Mouse (Mus musculus) embryonic facial prominence, embryonic 10.5 days (tissue): ENCODE results near the gene Naaladl1. TPM values are rescaled to one million over a fixed set of nuclear protein-coding genes. Genes with fewer than 3 reads are reported as not detected.

ENCODE experiments used
- DNase-seq: peaks from one replicate; pipeline ENCODE4 v3.0.0-alpha.2; 2017; ENCODE audit warnings: low spot score
- H3K27ac ChIP-seq: fragments of 300-500 bp; sonication (generic); replicated peaks from 2 replicates; pipeline ENCODE4 v1.5.1; 2016; ENCODE audit warnings: mild to moderate bottlenecking
- H3K27me3 ChIP-seq: fragments of 300-500 bp; sonication (generic); replicated peaks from 2 replicates; pipeline ENCODE4 v1.6.1; 2016; ENCODE audit warnings: low read depth, mild to moderate bottlenecking; ENCODE audit not compliant: poor library complexity, severe bottlenecking
- H3K36me3 ChIP-seq: fragments of 300-500 bp; sonication (generic); replicated peaks from 2 replicates; pipeline ENCODE4 v1.6.1; 2016; ENCODE audit warnings: mild to moderate bottlenecking, moderate library complexity
- H3K4me1 ChIP-seq: fragments of 300-500 bp; sonication (generic); 2 replicates; pipeline ENCODE4 v1.6.1; 2016
- H3K4me3 ChIP-seq: fragments of 300-500 bp; sonication (generic); 2 replicates; pipeline ENCODE4 v1.5.1; 2016; ENCODE audit warnings: mild to moderate bottlenecking, moderate library complexity
- H3K9me3 ChIP-seq: fragments of 300-500 bp; sonication (generic); 2 replicates; pipeline ENCODE4 v1.6.1; 2016; ENCODE audit warnings: mild to moderate bottlenecking
- WGBS: fragments of 180-500 bp; shearing (Covaris S2); methylation state at CpG from one replicate; pipeline ENCODE4 v1.1.7; 2016; 5-methylcytosine and 5-hydroxymethylcytosine counted together
- polyA plus RNA-seq: library from polyadenylated mRNA; unstranded; fragments of >200 nt; fragmentation: Nextera tagmentation; extraction: Ambion mirVana; gene quantifications from 2 replicates; pipeline ENCODE4 v1.2.1, GENCODE M21; 2016

Naaladl1 gene
- polyA plus RNA-seq, 1 experiment from 2014 or later, result 0.87 TPM

DNA sequence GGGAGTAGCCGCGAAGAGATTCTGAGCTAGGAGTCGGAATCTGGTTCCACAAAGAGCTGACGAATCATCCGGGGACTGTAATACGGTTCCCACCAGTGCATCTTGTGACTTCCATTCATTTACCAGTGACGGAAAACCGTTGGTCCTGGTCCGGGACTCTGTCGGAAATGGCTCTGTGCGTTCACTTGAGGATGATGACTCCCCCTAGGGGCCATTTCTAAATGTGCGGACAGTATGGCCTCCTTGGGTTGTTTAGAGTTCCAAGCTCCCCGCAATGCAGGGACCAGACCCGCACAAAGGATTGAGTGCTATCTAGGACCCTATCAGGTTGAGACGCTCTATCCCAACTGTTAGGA is 35.8 kb downstream of the Naaladl1 start, which contains the start of gene Arl2:
Arl2 (minus strand) TSS at position 155 of the 356 bp plus-strand sequence.
- peak; percentile 85 for DNase-seq
- Histone ChIP-seq H3K4me1 (peaks cover 21% of the 10 kb centered on the region), H3K27me3 (no peaks in the 10 kb centered on the region), H3K9me3 (no peaks in the 10 kb centered on the region), H3K27ac (peak within 1 kb of the TSS; percentile 99), H3K4me3 (peak within 1 kb of the TSS; percentile 88), H3K36me3 (peaks cover 23% of the 10 kb centered on the region)
- WGBS, result under 1% methylated on average over 15 of the region's 15 CpGs

DNA sequence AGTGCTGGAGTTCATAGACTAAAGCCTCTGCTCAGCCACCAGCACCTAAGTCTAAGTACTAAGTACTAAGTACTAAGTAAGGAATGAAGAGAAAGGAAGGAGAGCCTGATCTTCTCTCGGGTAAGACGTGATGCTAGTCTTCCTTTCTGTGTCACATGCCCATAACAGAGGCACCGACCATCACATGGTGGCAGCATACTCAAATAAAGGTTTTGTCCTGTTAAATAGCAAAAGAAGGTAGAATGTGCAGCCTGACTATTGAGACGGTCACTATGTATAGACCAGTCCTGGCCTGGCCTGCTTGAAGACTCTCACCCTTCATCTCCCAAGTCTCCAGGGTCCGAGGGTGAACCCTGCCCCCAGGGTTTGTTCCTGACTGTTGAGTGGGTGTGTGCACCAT is 39.3 kb downstream of the Naaladl1 start:
- no peak overlapping the region for H3K4me3 ChIP-seq
- no peak overlapping the region for H3K27ac ChIP-seq
- WGBS, result 76% methylated on average over 5 of the region's 5 CpGs
- H3K36me3 ChIP-seq, result no peaks in the 10 kb centered on the region
- no peaks in the 10 kb centered on the region for H3K9me3 ChIP-seq
- no peaks in the 10 kb centered on the region for H3K27me3 ChIP-seq
- DNase-seq, result no peak
- H3K4me1 ChIP-seq, result peaks cover 13% of the 10 kb centered on the region

DNA sequence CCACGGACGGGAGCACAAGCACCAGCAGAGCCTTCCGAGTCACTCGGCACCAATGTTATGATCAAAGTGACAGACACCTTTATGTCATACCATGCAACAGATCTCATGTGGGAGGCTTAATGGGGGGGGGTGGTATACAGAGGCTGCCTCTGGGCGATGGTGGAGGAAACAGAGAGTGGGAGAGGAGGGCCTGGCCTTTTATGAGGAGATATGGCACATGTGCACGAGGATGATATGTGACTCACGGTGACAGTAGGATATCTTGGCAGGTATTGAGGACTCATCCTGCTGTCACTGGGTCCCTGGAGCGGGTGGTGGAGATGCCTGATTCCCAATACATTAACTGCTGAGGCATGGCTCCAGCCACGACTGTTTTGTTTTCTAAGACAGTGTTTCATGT is 49.6 kb downstream of the Naaladl1 start:
- no peaks in the 10 kb centered on the region for H3K36me3 ChIP-seq
- H3K4me1 ChIP-seq, result peaks cover 10% of the 10 kb centered on the region
- no peak overlapping the region for H3K4me3 ChIP-seq
- 87% methylated on average over 9 of the region's 9 CpGs for WGBS
- no peaks in the 10 kb centered on the region for H3K9me3 ChIP-seq
- 0 out of 2 replicates have a peak, but pooled peaks cover 3% of the 10 kb centered on the region for H3K27me3 ChIP-seq
- no peak overlapping the region for H3K27ac ChIP-seq
- no peak for DNase-seq

DNA sequence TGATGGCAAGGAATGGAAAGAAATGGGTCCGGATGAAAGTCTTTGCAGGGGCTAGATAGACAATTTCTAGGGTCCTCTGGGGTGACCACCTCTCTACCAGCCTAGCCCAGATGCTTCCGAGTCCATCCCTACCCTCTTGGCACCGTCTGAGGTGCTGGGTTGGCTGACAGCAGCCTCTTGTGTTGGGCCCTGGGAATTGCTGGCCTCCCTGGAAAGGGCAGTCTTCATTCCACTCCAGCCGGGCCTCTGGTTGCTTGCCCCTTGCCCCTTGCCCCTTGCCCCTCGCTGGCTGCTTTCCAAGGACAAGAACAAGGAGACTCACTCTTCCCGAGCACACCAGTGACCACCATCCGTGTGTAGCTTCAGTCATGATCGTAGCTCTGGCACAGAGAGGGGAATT is 50.8 kb downstream of the Naaladl1 start:
- Histone ChIP-seq H3K36me3 (no peaks in the 10 kb centered on the region), H3K27me3 (no peaks in the 10 kb centered on the region), H3K4me3 (no peak overlapping the region), H3K9me3 (no peaks in the 10 kb centered on the region), H3K4me1 (peaks cover 10% of the 10 kb centered on the region), H3K27ac (no peak overlapping the region)
- DNase-seq, result no peak
- 61% methylated on average over 8 of the region's 8 CpGs for WGBS

DNA sequence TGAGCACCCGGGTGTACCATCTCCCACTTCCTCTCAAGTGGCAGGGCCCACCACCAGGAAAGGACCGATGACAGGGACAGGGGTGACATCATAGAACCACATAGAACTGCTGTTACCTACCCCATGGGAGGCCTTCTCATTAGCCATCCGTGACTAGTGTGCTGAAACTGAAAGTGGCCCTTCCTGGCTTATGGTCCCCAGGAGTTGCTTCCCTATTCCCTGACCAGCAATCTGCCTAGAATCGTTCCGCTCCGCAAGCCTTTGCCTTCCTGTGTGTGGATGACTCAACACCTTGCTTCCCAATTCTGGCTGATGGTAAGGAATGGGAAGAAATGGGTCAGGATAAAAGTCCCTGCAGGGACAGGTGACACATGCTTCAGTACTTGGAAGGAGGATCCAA is 51.6 kb downstream of the Naaladl1 start:
- no peak for DNase-seq
- Histone ChIP-seq H3K27ac (no peak overlapping the region), H3K9me3 (no peaks in the 10 kb centered on the region), H3K4me1 (peaks cover 10% of the 10 kb centered on the region), H3K36me3 (no peaks in the 10 kb centered on the region), H3K27me3 (no peaks in the 10 kb centered on the region), H3K4me3 (no peak overlapping the region)
- 83% methylated on average over 6 of the region's 6 CpGs for WGBS

DNA sequence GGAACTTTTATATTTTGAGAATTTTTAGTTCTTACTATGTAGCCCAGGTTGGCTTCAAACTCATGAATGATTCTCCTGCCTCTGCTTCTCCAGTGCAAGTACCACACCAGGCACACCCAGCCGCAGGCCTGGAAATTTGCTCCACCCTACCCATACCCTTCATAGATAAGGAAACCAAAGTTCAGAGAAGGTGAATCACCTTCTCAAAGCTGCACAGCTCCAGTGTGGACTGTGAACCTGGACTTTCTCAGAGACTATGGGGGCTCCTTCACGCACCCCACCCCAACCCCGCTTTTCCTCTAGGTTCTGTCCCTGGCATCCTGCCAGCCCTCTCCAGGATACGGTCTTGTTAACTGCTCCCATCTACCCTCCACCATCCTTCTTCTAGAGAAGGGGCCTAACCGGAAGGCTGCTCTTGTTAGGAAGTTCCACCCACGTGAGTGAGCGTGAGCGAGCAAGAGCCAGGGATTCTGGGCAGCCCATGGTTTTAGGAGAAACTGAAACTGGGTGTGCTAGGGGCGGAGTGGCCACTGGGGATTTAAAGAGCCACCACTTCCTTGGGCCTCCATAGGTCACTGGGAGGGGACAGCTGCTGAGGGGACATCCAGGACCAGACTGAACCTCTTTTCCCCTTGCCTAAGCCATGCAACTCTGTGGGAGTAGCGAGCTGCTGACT is 58.4 kb downstream of the Naaladl1 start:
- H3K4me1 ChIP-seq, result no peaks in the 10 kb centered on the region
- no peaks in the 10 kb centered on the region for H3K9me3 ChIP-seq
- no peak for DNase-seq
- no peaks in the 10 kb centered on the region for H3K27me3 ChIP-seq
- H3K4me3 ChIP-seq, result no peak overlapping the region
- 78% methylated on average over 10 of the region's 10 CpGs for WGBS
- H3K36me3 ChIP-seq, result no peaks in the 10 kb centered on the region
- H3K27ac ChIP-seq, result no peak overlapping the region

Other genes starting within 250 kb of the Naaladl1 start
- 44.6 and 45.4 TPM in 2 replicates for gene Frmd8, start 230.5 kb upstream of the Naaladl1 start, polyA plus RNA-seq
- gene Slc25a45, start 228.0 kb upstream of the Naaladl1 start, polyA plus RNA-seq, result 2.5 and 2.9 TPM in 2 replicates
- gene Tigd3, start 211.6 kb upstream of the Naaladl1 start, polyA plus RNA-seq, result 6.8 and 7.4 TPM in 2 replicates
- gene Dpf2, start 192.8 kb upstream of the Naaladl1 start, polyA plus RNA-seq, result 231 and 251 TPM in 2 replicates
- gene Cdc42ep2, start 181.0 kb upstream of the Naaladl1 start, polyA plus RNA-seq, result 1.5 and 2.2 TPM in 2 replicates
- gene Pola2, start 141.6 kb upstream of the Naaladl1 start, polyA plus RNA-seq, result 119 and 120 TPM in 2 replicates
- gene Slc22a20, start 119.6 kb upstream of the Naaladl1 start, polyA plus RNA-seq, result not detected in 2 replicates
- 2.9 and 3.2 TPM in 2 replicates for gene Capn1, start 89.9 kb upstream of the Naaladl1 start, polyA plus RNA-seq
- 34.5 and 38.1 TPM in 2 replicates for gene Syvn1, start 59.2 kb upstream of the Naaladl1 start, polyA plus RNA-seq
- gene Mrpl49, start 48.0 kb upstream of the Naaladl1 start, polyA plus RNA-seq, result 82.5 and 84.6 TPM in 2 replicates
- gene Fau, start 47.9 kb upstream of the Naaladl1 start, polyA plus RNA-seq, result 831 and 861 TPM in 2 replicates
- 33.8 and 35.6 TPM in 2 replicates for gene Znhit2, start 44.6 kb upstream of the Naaladl1 start, polyA plus RNA-seq
- 30.3 and 31.4 TPM in 2 replicates for gene Tm7sf2, start 37.4 kb upstream of the Naaladl1 start, polyA plus RNA-seq
- 70.5 and 71.9 TPM in 2 replicates for gene Vps51, start 28.6 kb upstream of the Naaladl1 start, polyA plus RNA-seq
- not detected in 2 replicates for gene Tmem262, start 25.7 kb upstream of the Naaladl1 start, polyA plus RNA-seq
- gene Gm28374, start 23.5 kb upstream of the Naaladl1 start, polyA plus RNA-seq, result 2.0 TPM in 2 replicates
- 75.7 and 79.7 TPM in 2 replicates for gene Zfpl1, start 20.8 kb upstream of the Naaladl1 start, polyA plus RNA-seq
- 66.2 and 70.1 TPM in 2 replicates for gene Cdca5, start 20.8 kb upstream of the Naaladl1 start, polyA plus RNA-seq
- gene AC131692.1, start 11.4 kb upstream of the Naaladl1 start, polyA plus RNA-seq, result 0.41 and 0.56 TPM in 2 replicates
- gene Sac3d1, start 12.9 kb downstream of the Naaladl1 start, polyA plus RNA-seq, result 66.1 and 67.7 TPM in 2 replicates
- gene Snx15, start 22.5 kb downstream of the Naaladl1 start, polyA plus RNA-seq, result 29.1 and 30.2 TPM in 2 replicates
- gene Batf2, start 35.2 kb downstream of the Naaladl1 start, polyA plus RNA-seq, result not detected in 2 replicates
- 111 and 112 TPM in 2 replicates for gene Arl2, start 35.8 kb downstream of the Naaladl1 start, polyA plus RNA-seq
- gene Majin, start 78.6 kb downstream of the Naaladl1 start, polyA plus RNA-seq, result not detected in 2 replicates
- 0.98 and 1.3 TPM in 2 replicates for gene Gpha2, start 120.6 kb downstream of the Naaladl1 start, polyA plus RNA-seq
- gene Ppp2r5b, start 130.1 kb downstream of the Naaladl1 start, polyA plus RNA-seq, result 25.5 and 26.3 TPM in 2 replicates
- gene Atg2a, start 135.9 kb downstream of the Naaladl1 start, polyA plus RNA-seq, result 12.5 and 13.6 TPM in 2 replicates
- 81.8 and 83.5 TPM in 2 replicates for gene Ehd1, start 170.9 kb downstream of the Naaladl1 start, polyA plus RNA-seq
- gene Cdc42bpg, start 200.7 kb downstream of the Naaladl1 start, polyA plus RNA-seq, result 0.12 and 0.39 TPM in 2 replicates
- 122 and 130 TPM in 2 replicates for gene Men1, start 229.2 kb downstream of the Naaladl1 start, polyA plus RNA-seq
- gene Map4k2, start 235.4 kb downstream of the Naaladl1 start, polyA plus RNA-seq, result 11.0 and 14.0 TPM in 2 replicates